Mouse (Mus musculus) adrenal gland, adult 2 months (tissue): ENCODE results near the gene Nr6a1. TPM values are rescaled to one million over a fixed set of nuclear protein-coding genes. Genes with fewer than 3 reads are reported as not detected.

Experiments
- DNase-seq: peaks from one replicate; pipeline ENCODE4 v3.0.0; 2021
- microRNA-seq, 2 experiments: library from miRNA; unstranded; fragments of <30 nt; microRNA quantifications; one replicate each; pipeline ENCODE4 v1.2.0; 2021
- polyA plus RNA-seq: library from polyadenylated mRNA; depleted of rRNA; stranded (reverse); fragments of >200 nt; gene quantifications from 2 replicates; pipeline ENCODE4 v1.2.3, GENCODE M21; 2012; rRNA removed
- total RNA-seq, 2 experiments: library from RNA; stranded (reverse); gene quantifications; 2 replicates each; pipeline ENCODE4 v1.2.3; 2021

The Nr6a1 gene
- total and polyA plus RNA-seq, 3 experiments, result 2.7 to 6.4 (median 5.1) TPM

DNA sequence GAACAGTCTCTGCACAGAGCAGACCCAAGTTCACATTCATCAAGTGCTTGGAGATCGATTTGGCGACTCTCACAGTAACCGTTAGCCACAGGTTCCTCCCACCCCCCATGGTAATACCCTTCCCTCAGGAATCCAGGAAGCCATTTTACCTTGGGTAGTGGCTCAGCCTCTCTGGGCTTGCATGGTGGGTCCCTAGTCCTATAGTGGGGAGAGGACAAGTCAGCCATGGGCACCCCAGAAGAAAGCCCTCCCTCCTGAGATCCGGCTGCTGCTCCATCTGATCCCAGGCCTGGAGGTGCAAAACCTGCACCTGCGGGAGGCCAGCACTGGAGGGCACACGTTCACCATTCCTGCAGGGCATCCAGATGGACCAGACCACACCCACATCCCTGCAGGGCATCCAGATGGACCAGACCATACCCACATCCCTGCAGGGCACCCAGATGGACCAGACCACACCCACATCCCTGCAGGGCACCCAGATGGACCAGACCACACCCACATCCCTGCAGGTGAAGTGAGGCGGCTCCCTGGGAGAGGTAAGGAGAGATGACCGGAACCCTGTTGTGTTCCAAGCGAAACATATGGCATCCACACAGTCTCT, 252.0 kb downstream of the Nr6a1 start:
- no peak for DNase-seq

Small RNA genes within 50 kb of the gene (microRNA-seq; reads per million reads assigned to microRNA genes)
- gene Mir181a-2, result 9.0 to 16.1 reads per million in 2 experiments
- gene Mir181b-2, result 439 to 452 reads per million in 2 experiments

Other genes starting within 250 kb of the Nr6a1 start
- 100 to 1,000 TPM; 302 to 765 TPM for gene Nr5a1, start 213.1 kb downstream of the Nr6a1 start, total RNA-seq
- 836 and 1,436 TPM in 2 replicates for gene Nr5a1, start 213.1 kb downstream of the Nr6a1 start, polyA plus RNA-seq
- 10 to 100 TPM in 1 of 2 experiments, 1 to 10 TPM in 1; 6.7 to 12.0 TPM for gene Olfml2a, start 4.3 kb upstream of the Nr6a1 start, total RNA-seq
- gene Olfml2a, start 4.3 kb upstream of the Nr6a1 start, polyA plus RNA-seq, result 5.9 TPM in 2 replicates
- under 1 TPM; 0.43 to 0.52 TPM for gene Wdr38, start 69.8 kb upstream of the Nr6a1 start, total RNA-seq
- gene Wdr38, start 69.8 kb upstream of the Nr6a1 start, polyA plus RNA-seq, result 0.43 and 1.2 TPM in 2 replicates
- 10 to 100 TPM; 66.7 to 78.4 TPM for gene Arpc5l, start 77.7 kb upstream of the Nr6a1 start, total RNA-seq
- 56.4 and 66.7 TPM in 2 replicates for gene Arpc5l, start 77.7 kb upstream of the Nr6a1 start, polyA plus RNA-seq
- 100 to 1,000 TPM; 510 to 597 TPM for gene Rpl35, start 77.9 kb upstream of the Nr6a1 start, total RNA-seq
- 58.5 and 60.0 TPM in 2 replicates for gene Rpl35, start 77.9 kb upstream of the Nr6a1 start, polyA plus RNA-seq
- 10 to 100 TPM; 26.5 to 26.9 TPM for gene Golga1, start 137.9 kb upstream of the Nr6a1 start, total RNA-seq
- 4.0 and 7.3 TPM in 2 replicates for gene Golga1, start 137.9 kb upstream of the Nr6a1 start, polyA plus RNA-seq